In the genomic region with DNA sequence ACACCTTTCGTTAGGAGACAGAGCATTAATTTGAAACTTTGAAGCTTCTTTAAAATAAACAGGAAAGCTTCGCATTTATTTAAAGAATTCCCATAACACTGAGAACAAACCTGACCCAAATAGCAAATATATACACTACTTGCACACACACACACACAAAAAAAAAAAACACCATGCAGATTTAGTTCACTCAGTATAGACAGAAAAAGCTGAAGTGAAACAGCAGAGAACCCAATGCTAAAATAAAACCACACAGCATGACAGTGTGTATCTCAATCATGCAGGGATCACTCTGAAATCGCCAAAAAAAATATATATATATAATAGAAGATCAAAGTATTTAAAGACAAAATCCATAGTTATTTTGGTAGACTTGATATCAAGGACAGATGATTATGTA, we compare ENCODE assay signal across 28 mouse cellular contexts. TPM values are rescaled to one million over a fixed set of nuclear protein-coding genes. Genes with fewer than 3 reads are reported as not detected.
"Had no signal": no experiment of that assay in that cellular context is flagged by ENCODE, and none has a peak within 500 bp of the region (broad histone marks: within the 10 kb centered on the region; RNA-seq: fewer than 3 reads in every experiment).

No protein-coding gene starts in this region.

- H3K36me3 ChIP-seq: heart, embryonic 13.5 days; heart, embryonic 15.5 days; hindbrain, embryonic 12.5 days; intestine, embryonic 15.5 days; limb, embryonic 10.5 days; limb, embryonic 12.5 days; liver, embryonic 13.5 days; liver, embryonic 15.5 days had no signal

- H3K4me2 ChIP-seq: heart, embryonic 11.5 days; heart, embryonic 13.5 days; heart, embryonic 15.5 days; hindbrain, embryonic 12.5 days; hindbrain, embryonic 14.5 days; intestine, embryonic 15.5 days; limb, embryonic 12.5 days; liver, embryonic 11.5 days; liver, embryonic 13.5 days; liver, embryonic 15.5 days had no signal

- H3K27ac ChIP-seq: gastrocnemius, adult 2 months; heart, adult 2 months; heart, embryonic 13.5 days; heart, embryonic 15.5 days; hindbrain, embryonic 12.5 days; hindbrain, embryonic 14.5 days; intestine, embryonic 15.5 days; limb, embryonic 10.5 days; limb, embryonic 12.5 days; liver, embryonic 13.5 days; liver, embryonic 15.5 days had no signal

- H3K27me3 ChIP-seq: heart, embryonic 13.5 days; heart, embryonic 15.5 days; hindbrain, embryonic 12.5 days; intestine, embryonic 15.5 days; limb, embryonic 12.5 days; liver, embryonic 13.5 days; liver, embryonic 15.5 days had no signal

- H3K4me1 ChIP-seq: heart, embryonic 15.5 days; hindbrain, embryonic 12.5 days; intestine, embryonic 15.5 days; limb, embryonic 10.5 days; limb, embryonic 12.5 days; liver, embryonic 13.5 days; liver, embryonic 15.5 days had no signal

- H3K9ac ChIP-seq: heart, embryonic 13.5 days; heart, embryonic 15.5 days; hindbrain, embryonic 12.5 days; hindbrain, embryonic 14.5 days; intestine, embryonic 15.5 days; limb, embryonic 12.5 days; liver, embryonic 13.5 days; liver, embryonic 15.5 days had no signal

- H3K9me3 ChIP-seq: heart, embryonic 13.5 days; heart, embryonic 15.5 days; hindbrain, embryonic 12.5 days; intestine, embryonic 15.5 days; limb, embryonic 10.5 days; limb, embryonic 12.5 days; liver, embryonic 13.5 days; liver, embryonic 15.5 days had no signal

- ATAC-seq: hindbrain, embryonic 16.5 days; inflammation-experienced regulatory T-cells, adult 6 months; intestine, embryonic 15.5 days; intestine, postnatal 0 days had no signal

- DNase-seq: gastrocnemius, adult 2 months; gastrocnemius, postnatal 10 days; gastrocnemius, postnatal 36 days; heart, adult 11 months; heart, adult 2 months; heart, postnatal 14 days; heart, postnatal 36 days; kidney, adult 18-20 months; kidney, adult 8-10 months; kidney, postnatal 10 days; kidney, postnatal 25 days; kidney, postnatal 4 days; layer of hippocampus, adult 9-11 months; liver; liver, embryonic 13.5 days had no signal

- H3K4me3 ChIP-seq: gastrocnemius, adult 2 months; heart, adult 2 months; heart, embryonic 13.5 days; heart, embryonic 15.5 days; hindbrain, embryonic 12.5 days; intestine, embryonic 15.5 days; limb, embryonic 10.5 days; limb, embryonic 12.5 days; liver, embryonic 13.5 days; liver, embryonic 15.5 days had no signal

RNA-seq across cellular contexts. Expression of gene Gda, which starts 54.1 kb away (rescaled TPM):
- polyA plus RNA-seq: heart, embryonic 11.5 days; limb, embryonic 10.5 days; limb, embryonic 12.5 days had no signal
